In the genomic region with DNA sequence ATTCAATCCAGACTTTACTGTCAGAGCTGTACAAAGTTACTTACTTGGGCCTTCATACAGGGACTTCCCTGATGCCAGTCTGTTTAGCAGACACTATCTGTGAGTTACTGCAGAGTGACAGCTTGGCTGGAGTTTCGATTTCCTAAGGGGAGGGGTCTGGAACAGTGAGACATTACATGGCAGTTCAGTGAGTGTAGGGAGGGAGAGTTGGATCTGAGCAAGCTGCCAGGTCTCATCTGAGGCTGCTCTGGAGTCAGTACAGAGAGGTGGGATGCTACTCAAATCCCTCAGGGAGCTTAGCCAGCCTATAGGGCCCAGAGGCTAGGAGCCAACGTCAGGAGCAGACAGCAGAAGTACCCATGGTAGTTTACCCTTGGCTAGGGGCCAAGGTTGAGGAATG, we compare ENCODE assay signal across 14 mouse cellular contexts.
DNase-seq lines count a peak whose midpoint lies in the region; ATAC-seq and TF ChIP-seq lines count a peak whose summit lies in the region.
"Had no signal": no experiment of that assay in that cellular context is flagged by ENCODE, and none has a peak within 500 bp of the region (broad histone marks: within the 10 kb centered on the region; RNA-seq: fewer than 3 reads in every experiment).

No protein-coding gene starts in this region.

- no peak overlapping the region for H3K4me3 ChIP-seq in forebrain, embryonic 15.5 days
- H3K4me3 ChIP-seq in forebrain, embryonic 10.5 days = no peak overlapping the region
- H3K4me3 ChIP-seq in kidney, postnatal 0 days (replicated peaks; ENCODE audit: low read depth, low read length) = no peak overlapping the region
- H3K4me3 ChIP-seq in embryonic facial prominence, embryonic 12.5 days = no peak overlapping the region
- no peak overlapping the region for H3K4me3 ChIP-seq in hindbrain, embryonic 16.5 days (ENCODE audit: low read length)
- H3K4me3 ChIP-seq: limb, embryonic 10.5 days; liver, embryonic 15.5 days had no signal

- no peak overlapping the region for H3K4me2 ChIP-seq in forebrain, embryonic 15.5 days (replicated peaks)
- no peak overlapping the region for H3K4me2 ChIP-seq in kidney, postnatal 0 days (ENCODE audit: low read length)
- H3K4me2 ChIP-seq in embryonic facial prominence, embryonic 12.5 days (replicated peaks) = no peak overlapping the region
- H3K4me2 ChIP-seq in hindbrain, embryonic 16.5 days (ENCODE audit: low read length) = no peak overlapping the region
- H3K4me2 ChIP-seq: liver, embryonic 15.5 days had no signal

- H3K27ac ChIP-seq in forebrain, embryonic 15.5 days (replicated peaks) = no peak overlapping the region
- no peak overlapping the region for H3K27ac ChIP-seq in forebrain, embryonic 10.5 days
- H3K27ac ChIP-seq in kidney, postnatal 0 days = no peak overlapping the region
- H3K27ac ChIP-seq in embryonic facial prominence, embryonic 12.5 days = no peak overlapping the region
- no peak overlapping the region for H3K27ac ChIP-seq in hindbrain, embryonic 16.5 days (ENCODE audit: low read depth, low read length)
- H3K27ac ChIP-seq: limb, embryonic 10.5 days; liver, embryonic 15.5 days had no signal

- 44% methylated on average over 2 of the region's 2 CpGs for WGBS in forebrain, embryonic 15.5 days
- 78% methylated on average over 2 of the region's 2 CpGs for WGBS in forebrain, embryonic 10.5 days
- 21% methylated on average over 2 of the region's 2 CpGs for WGBS in kidney, postnatal 0 days
- WGBS in embryonic facial prominence, embryonic 12.5 days = 63% methylated on average over 2 of the region's 2 CpGs
- 51% methylated on average over 2 of the region's 2 CpGs for WGBS in hindbrain, embryonic 16.5 days

- H3K36me3 ChIP-seq in forebrain, embryonic 15.5 days = no peaks in the 10 kb centered on the region
- no peaks in the 10 kb centered on the region for H3K36me3 ChIP-seq in forebrain, embryonic 10.5 days (replicated peaks)
- no peaks in the 10 kb centered on the region for H3K36me3 ChIP-seq in kidney, postnatal 0 days (ENCODE audit: insufficient read depth, low read length)
- no peaks in the 10 kb centered on the region for H3K36me3 ChIP-seq in embryonic facial prominence, embryonic 12.5 days
- no peaks in the 10 kb centered on the region for H3K36me3 ChIP-seq in hindbrain, embryonic 16.5 days (ENCODE audit: control insufficient read depth, insufficient read depth, low read length)
- H3K36me3 ChIP-seq: G1E; limb, embryonic 10.5 days; liver, embryonic 15.5 days had no signal

- no peaks in the 10 kb centered on the region for H3K9me3 ChIP-seq in forebrain, embryonic 15.5 days
- no peaks in the 10 kb centered on the region for H3K9me3 ChIP-seq in forebrain, embryonic 10.5 days
- H3K9me3 ChIP-seq in kidney, postnatal 0 days (replicated peaks; ENCODE audit: low read length) = no peaks in the 10 kb centered on the region
- no peaks in the 10 kb centered on the region for H3K9me3 ChIP-seq in embryonic facial prominence, embryonic 12.5 days
- H3K9me3 ChIP-seq in hindbrain, embryonic 16.5 days (ENCODE audit: control insufficient read depth, low read length) = no peaks in the 10 kb centered on the region
- H3K9me3 ChIP-seq: limb, embryonic 10.5 days; liver, embryonic 15.5 days had no signal

- peak; percentile 97 for ATAC-seq in forebrain, embryonic 15.5 days (replicated peaks)
- no peak; the same call in 1 of the 2 replicates for ATAC-seq in kidney, postnatal 0 days (replicated peaks; ENCODE audit: low FRiP score, low read depth)
- ATAC-seq in embryonic facial prominence, embryonic 12.5 days (ENCODE audit: insufficient number of reproducible peaks, insufficient read depth, low FRiP score, low TSS enrichment) = 0 out of 2 replicates have a peak, but pooled peaks have one; percentile 6
- ATAC-seq in hindbrain, embryonic 16.5 days = peak; percentile 83
- ATAC-seq in megakaryocyte-erythroid progenitor cell, adult 5-6 weeks (replicated peaks; ENCODE audit: low FRiP score, low TSS enrichment, poor library complexity, severe bottlenecking) = no peak

- TF ChIP-seq CTCF in kidney, postnatal 0 days (IDR thresholded peaks at IDR 0.05; ENCODE audit: low read depth) = no peak

- H3K9ac ChIP-seq in forebrain, embryonic 15.5 days (replicated peaks) = no peak overlapping the region
- no peak overlapping the region for H3K9ac ChIP-seq in kidney, postnatal 0 days (ENCODE audit: low read depth, low read length)
- no peak overlapping the region for H3K9ac ChIP-seq in embryonic facial prominence, embryonic 12.5 days
- H3K9ac ChIP-seq in hindbrain, embryonic 16.5 days (ENCODE audit: low read depth, low read length) = no peak overlapping the region
- H3K9ac ChIP-seq: liver, embryonic 15.5 days had no signal

- no peak for DNase-seq in forebrain, embryonic 10.5 days (ENCODE audit: extremely low spot score, low spot score)
- DNase-seq in kidney, postnatal 0 days (ENCODE audit: low spot score) = peak; percentile 2
- no peak for DNase-seq in kidney, postnatal 25 days
- DNase-seq in Muller cell, postnatal 12 days (ENCODE audit: inconsistent ontology term) = no peak
- DNase-seq: adrenal gland, postnatal 36 days; gastrocnemius, postnatal 10 days; kidney, adult 9 months had no signal

- no peaks in the 10 kb centered on the region for H3K27me3 ChIP-seq in forebrain, embryonic 15.5 days
- H3K27me3 ChIP-seq in forebrain, embryonic 10.5 days (ENCODE audit: poor library complexity, severe bottlenecking) = no peaks in the 10 kb centered on the region
- H3K27me3 ChIP-seq in kidney, postnatal 0 days (ENCODE audit: insufficient read depth, low read length) = no peaks in the 10 kb centered on the region
- H3K27me3 ChIP-seq in embryonic facial prominence, embryonic 12.5 days = no peaks in the 10 kb centered on the region
- H3K27me3 ChIP-seq in hindbrain, embryonic 16.5 days (replicated peaks; ENCODE audit: control insufficient read depth, insufficient read depth, low read length) = no peaks in the 10 kb centered on the region
- H3K27me3 ChIP-seq: liver, embryonic 15.5 days had no signal

- H3K4me1 ChIP-seq in forebrain, embryonic 15.5 days = no peaks in the 10 kb centered on the region
- no peaks in the 10 kb centered on the region for H3K4me1 ChIP-seq in forebrain, embryonic 10.5 days
- no peaks in the 10 kb centered on the region for H3K4me1 ChIP-seq in kidney, postnatal 0 days (replicated peaks; ENCODE audit: insufficient read depth, low read length)
- no peaks in the 10 kb centered on the region for H3K4me1 ChIP-seq in embryonic facial prominence, embryonic 12.5 days
- H3K4me1 ChIP-seq in hindbrain, embryonic 16.5 days (ENCODE audit: control insufficient read depth, insufficient read depth, low read depth, low read length) = no peaks in the 10 kb centered on the region
- H3K4me1 ChIP-seq: limb, embryonic 10.5 days; liver, embryonic 15.5 days had no signal

Comparison
In these comparisons a context has a peak if more than half of its experiments do, and no peak if none do; other contexts are left out.
1. ATAC-seq: peak in forebrain, embryonic 15.5 days (single experiment), embryonic facial prominence, embryonic 12.5 days (single experiment) and hindbrain, embryonic 16.5 days (single experiment); none in kidney, postnatal 0 days (single experiment) and megakaryocyte-erythroid progenitor cell, adult 5-6 weeks (single experiment).